Mouse (Mus musculus) midbrain, embryonic 10.5 days (tissue): ENCODE results near the gene Kxd1. TPM values are rescaled to one million over a fixed set of nuclear protein-coding genes. Genes with fewer than 3 reads are reported as not detected.

Source experiments
- DNase-seq: peaks from one replicate; pipeline ENCODE4 v3.0.0-alpha.2; 2017; ENCODE audit warnings: low spot score
- H3K27ac ChIP-seq: fragments of 300-500 bp; sonication (generic); replicated peaks from 2 replicates; pipeline ENCODE4 v1.5.1; 2016; ENCODE audit warnings: mild to moderate bottlenecking
- H3K27me3 ChIP-seq: fragments of 300-500 bp; sonication (generic); 2 replicates; pipeline ENCODE4 v1.6.1; 2016; ENCODE audit warnings: low read depth, mild to moderate bottlenecking; ENCODE audit not compliant: poor library complexity, severe bottlenecking
- H3K36me3 ChIP-seq: fragments of 300-500 bp; sonication (generic); 2 replicates; pipeline ENCODE4 v1.6.1; 2016; ENCODE audit warnings: mild to moderate bottlenecking, moderate library complexity
- H3K4me1 ChIP-seq: fragments of 300-500 bp; sonication (generic); 2 replicates; pipeline ENCODE4 v1.6.1; 2016
- H3K4me3 ChIP-seq: fragments of 300-500 bp; sonication (generic); 2 replicates; pipeline ENCODE4 v1.5.1; 2016; ENCODE audit warnings: mild to moderate bottlenecking, moderate library complexity
- H3K9me3 ChIP-seq: fragments of 300-500 bp; sonication (generic); replicated peaks from 2 replicates; pipeline ENCODE4 v1.6.1; 2016; ENCODE audit warnings: mild to moderate bottlenecking
- WGBS: fragments of 180-500 bp; shearing (Covaris S2); methylation state at CpG from one replicate; pipeline ENCODE4 v1.1.7; 2016; 5-methylcytosine and 5-hydroxymethylcytosine counted together
- polyA plus RNA-seq: library from polyadenylated mRNA; unstranded; fragments of >200 nt; fragmentation: Nextera tagmentation; extraction: Ambion mirVana; gene quantifications from 2 replicates; pipeline ENCODE4 v1.2.1, GENCODE M21; 2016

Gene Kxd1
- polyA plus RNA-seq, 1 experiment from 2014 or later, result 56.5 TPM

DNA sequence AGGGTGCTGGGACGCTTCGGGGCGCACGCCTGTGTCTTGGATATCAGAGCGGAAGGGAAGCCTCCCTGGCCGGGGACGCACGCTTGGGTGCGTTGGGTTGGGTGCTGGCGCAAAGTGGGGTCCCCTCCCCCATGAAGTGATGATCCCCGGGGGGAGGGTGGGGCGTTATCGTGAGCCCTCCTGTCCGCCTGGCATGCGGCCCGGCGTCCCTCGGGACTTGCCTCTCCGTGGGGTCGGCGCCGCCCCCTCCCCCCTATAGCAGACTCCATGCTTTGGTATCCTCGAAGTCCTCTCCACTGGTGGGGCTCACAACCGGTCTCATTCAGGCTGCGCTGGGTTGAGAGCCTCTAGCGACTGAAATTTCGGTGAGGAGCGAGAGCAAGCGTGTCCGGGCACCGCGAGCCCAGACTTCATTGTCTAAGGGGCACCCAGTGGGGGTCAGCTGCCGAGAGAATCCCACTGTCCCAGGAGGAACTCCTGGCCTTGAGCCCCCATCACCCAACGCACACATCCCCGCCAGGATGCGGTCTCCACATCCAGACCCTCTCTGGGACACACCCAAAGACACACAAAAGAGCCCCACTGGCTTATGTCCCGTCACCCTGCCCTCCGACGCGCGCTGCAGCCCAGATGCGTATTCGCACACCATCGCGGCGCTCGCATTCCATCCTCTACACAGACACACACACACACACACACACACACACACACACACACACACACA, 33.9 kb downstream of the Kxd1 start:
- DNase-seq, result peak; percentile 42
- H3K27me3 ChIP-seq, result peaks cover 100% of the 10 kb centered on the region
- H3K4me3 ChIP-seq, result peak overlapping the region; percentile 50
- H3K9me3 ChIP-seq, result no peaks in the 10 kb centered on the region
- 1% methylated on average over 47 of the region's 47 CpGs for WGBS
- H3K4me1 ChIP-seq, result peaks cover 73% of the 10 kb centered on the region
- 0 out of 2 replicates have a peak overlapping the region, but pooled peaks have one; percentile 28 for H3K27ac ChIP-seq
- H3K36me3 ChIP-seq, result no peaks in the 10 kb centered on the region

DNA sequence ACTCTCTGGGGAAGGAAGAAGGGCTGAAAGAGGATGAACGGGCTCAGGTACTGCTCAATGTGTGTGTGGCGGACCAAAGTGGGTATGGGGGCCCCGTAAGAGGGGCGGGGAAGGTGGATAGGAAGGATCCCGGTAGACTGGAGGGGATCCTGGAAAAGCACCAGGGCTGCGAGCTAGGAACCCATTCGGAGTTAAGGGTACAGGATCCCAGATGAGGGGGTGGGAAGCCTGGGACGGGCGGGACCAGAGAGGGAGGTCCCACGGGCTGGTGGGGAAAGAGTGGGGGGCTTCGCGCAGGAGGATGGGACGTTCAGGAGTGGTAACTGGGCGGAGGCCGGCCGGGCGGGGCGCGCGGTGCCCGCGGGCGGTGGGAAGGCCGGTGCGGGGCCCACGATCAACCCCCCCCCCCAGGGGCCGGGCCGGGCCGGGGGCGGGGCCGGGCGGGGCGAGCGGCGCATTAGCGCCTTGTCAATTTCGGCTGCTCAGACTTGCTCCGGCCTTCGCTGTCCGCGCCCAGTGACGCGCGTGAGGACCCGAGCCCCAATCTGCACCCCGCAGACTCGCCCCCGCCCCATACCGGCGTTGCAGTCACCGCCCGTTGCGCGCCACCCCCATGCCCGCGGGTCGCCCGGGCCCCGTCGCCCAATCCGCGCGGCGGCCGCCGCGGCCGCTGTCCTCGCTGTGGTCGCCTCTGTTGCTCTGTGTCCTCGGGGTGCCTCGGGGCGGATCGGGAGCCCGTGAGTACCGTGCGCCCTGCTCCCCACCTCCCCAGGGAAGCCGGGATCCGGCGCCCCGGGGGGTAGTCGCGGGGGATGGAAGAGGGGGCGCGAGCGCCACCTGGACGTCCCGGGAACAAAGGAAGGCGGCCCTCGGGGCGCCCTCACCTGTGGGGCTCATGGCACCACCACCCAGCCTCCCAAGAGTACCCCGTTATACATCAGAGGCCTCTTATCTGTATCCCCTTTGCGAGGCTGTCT, 34.8 kb downstream of the Kxd1 start, which contains the start of gene Crlf1:
Crlf1 (plus strand) TSS at position 495 of the 977 bp plus-strand sequence.
- peaks cover 79% of the 10 kb centered on the region for H3K4me1 ChIP-seq
- H3K27me3 ChIP-seq, result peaks cover 100% of the 10 kb centered on the region
- H3K9me3 ChIP-seq, result no peaks in the 10 kb centered on the region
- H3K4me3 ChIP-seq, result peak within 1 kb of the TSS; percentile 50
- DNase-seq, result peak; percentile 33
- H3K36me3 ChIP-seq, result no peaks in the 10 kb centered on the region
- 1% methylated on average over 71 of the region's 93 CpGs for WGBS
- H3K27ac ChIP-seq, result peak within 1 kb of the TSS; percentile 38; the same call in 1 of the 2 replicates

GRCm38 (mm10) chr8:70490880-70491495, 36.8 kb downstream of the Kxd1 start:
- H3K36me3 ChIP-seq, result no peaks in the 10 kb centered on the region
- no peak overlapping the region for H3K27ac ChIP-seq
- WGBS, result 1% methylated on average over 20 of the region's 20 CpGs
- peaks cover 100% of the 10 kb centered on the region for H3K27me3 ChIP-seq
- H3K9me3 ChIP-seq, result no peaks in the 10 kb centered on the region
- peak; percentile 43 for DNase-seq
- peaks cover 98% of the 10 kb centered on the region for H3K4me1 ChIP-seq
- H3K4me3 ChIP-seq, result peak overlapping the region; percentile 9

DNA sequence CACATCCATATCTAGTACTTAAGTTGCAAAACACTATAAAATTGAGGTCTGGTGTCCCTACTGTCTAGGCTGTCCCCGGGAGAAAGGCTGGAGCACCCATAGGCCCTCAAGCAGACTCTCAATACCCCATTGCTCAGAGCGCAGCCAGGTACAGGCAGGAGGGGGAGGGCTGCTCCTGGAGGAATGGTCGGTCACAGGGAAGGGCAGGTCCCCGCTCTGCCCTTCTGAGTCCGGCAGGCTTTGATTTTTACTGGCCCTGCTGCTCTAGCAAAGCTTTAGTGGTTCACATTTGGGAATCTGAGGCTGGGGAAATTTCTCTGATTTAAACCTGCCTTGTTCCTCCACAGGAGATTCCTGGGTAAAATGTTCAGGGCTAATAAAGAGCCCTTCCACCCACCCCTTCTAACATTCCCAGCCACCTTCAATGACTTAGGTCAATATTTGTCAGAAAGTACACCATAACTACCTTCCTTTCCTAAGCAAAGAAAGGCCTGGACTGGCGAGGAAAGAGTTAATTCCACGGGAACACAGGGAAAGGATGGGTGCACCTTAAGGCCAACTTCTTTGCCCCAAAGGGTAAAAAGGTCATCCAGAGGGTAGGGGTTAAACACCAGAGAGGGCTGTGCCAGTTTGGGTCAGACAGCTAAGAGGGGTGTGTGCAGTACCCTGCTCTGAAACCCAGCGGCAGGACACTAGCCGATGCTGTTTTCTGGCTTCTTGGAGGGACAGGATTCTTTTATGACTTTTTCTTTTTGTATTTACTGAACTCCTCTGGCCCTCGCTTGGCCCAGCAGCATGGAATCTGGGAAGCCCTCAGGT, 37.5 kb downstream of the Kxd1 start:
- 7% methylated on average over 10 of the region's 10 CpGs for WGBS
- peak overlapping the region; percentile 55 for H3K4me3 ChIP-seq
- peaks cover 93% of the 10 kb centered on the region for H3K4me1 ChIP-seq
- no peaks in the 10 kb centered on the region for H3K36me3 ChIP-seq
- peak; percentile 38 for DNase-seq
- H3K9me3 ChIP-seq, result no peaks in the 10 kb centered on the region
- peaks cover 100% of the 10 kb centered on the region for H3K27me3 ChIP-seq
- H3K27ac ChIP-seq, result no peak overlapping the region

GRCm38 (mm10) chr8:70489576-70489975, 38.2 kb downstream of the Kxd1 start:
- Histone ChIP-seq H3K4me1 (peaks cover 86% of the 10 kb centered on the region), H3K27me3 (peaks cover 100% of the 10 kb centered on the region), H3K9me3 (no peaks in the 10 kb centered on the region), H3K36me3 (no peaks in the 10 kb centered on the region), H3K27ac (no peak overlapping the region; the same call in 1 of the 2 replicates), H3K4me3 (peak overlapping the region; percentile 55)
- DNase-seq, result peak; percentile 42
- under 1% methylated on average over 41 of the region's 41 CpGs for WGBS

DNA sequence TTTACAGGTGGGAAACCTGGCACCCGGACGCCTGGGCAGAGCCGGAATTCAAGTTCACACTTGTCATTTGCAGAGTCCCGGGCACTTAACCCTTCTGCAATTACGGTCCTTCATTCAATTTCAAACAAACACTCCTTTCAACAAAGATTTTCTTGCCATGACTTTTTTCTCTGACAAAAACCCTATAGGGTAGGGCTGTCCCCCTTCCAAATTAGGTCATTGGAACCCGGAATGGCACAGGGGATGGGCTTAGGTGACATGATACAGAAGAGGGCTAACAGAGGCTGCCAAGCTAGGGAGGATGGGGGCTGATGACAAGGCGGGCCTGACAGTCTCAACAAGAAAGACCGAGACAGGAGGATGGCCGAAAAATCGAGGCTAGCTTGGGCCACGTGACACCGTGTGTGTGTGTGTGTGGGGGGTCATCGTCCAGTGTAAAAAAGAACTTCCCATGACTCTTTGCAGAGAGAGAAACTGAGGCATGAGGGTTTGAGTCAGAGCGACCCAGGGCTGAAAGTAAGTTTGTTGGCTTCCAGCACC, 38.8 kb downstream of the Kxd1 start:
- WGBS, result 2% methylated on average over 14 of the region's 14 CpGs
- peak overlapping the region; percentile 55 for H3K4me3 ChIP-seq
- H3K27me3 ChIP-seq, result peaks cover 100% of the 10 kb centered on the region
- peak; percentile 29 for DNase-seq
- no peaks in the 10 kb centered on the region for H3K36me3 ChIP-seq
- no peak overlapping the region; the same call in 1 of the 2 replicates for H3K27ac ChIP-seq
- H3K4me1 ChIP-seq, result peaks cover 80% of the 10 kb centered on the region
- H3K9me3 ChIP-seq, result no peaks in the 10 kb centered on the region

DNA sequence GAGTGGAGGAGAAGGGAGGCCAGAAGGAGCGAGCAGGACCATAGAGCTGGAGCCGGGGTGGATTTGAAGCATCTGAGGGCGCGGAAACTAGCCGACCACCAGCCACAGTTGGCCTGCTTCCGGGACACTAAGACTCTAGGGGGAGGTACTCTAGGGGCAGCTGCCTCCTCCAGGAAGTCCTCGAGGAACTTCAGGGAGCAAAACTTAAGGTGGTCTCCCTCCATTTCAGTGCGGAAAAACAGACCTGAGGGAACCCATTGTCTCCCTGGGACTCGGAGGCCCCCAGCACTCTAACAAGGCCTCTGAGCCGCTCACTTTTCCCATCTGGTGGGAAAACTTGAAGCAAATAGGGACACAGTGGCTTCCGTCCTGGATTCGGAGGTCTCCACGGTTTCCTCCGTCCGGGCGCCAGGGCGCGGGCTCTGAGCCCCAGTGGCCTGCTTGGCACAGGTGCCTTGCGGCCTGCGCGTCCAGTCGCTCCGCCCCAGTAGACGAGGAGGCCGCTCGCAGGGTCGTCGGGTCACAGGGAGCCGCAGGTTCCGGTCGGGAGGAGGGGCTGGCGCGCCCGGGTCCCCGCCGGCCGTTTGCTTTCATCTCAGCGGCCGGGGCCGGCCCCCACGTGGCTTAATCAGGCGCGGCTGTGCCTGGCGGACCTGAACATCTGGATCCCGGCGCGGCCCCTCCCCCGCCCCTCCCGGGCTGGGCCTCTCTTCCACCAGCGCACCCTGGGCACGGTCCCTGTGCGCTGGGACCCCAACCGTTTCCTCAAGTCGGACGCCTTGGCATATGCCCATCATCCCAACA, 39.6 kb downstream of the Kxd1 start:
- Histone ChIP-seq H3K36me3 (no peaks in the 10 kb centered on the region), H3K4me1 (peaks cover 72% of the 10 kb centered on the region), H3K9me3 (no peaks in the 10 kb centered on the region), H3K4me3 (peak overlapping the region; percentile 55), H3K27me3 (peaks cover 100% of the 10 kb centered on the region), H3K27ac (peak overlapping the region; percentile 39)
- 2% methylated on average over 55 of the region's 55 CpGs for WGBS
- DNase-seq, result peak; percentile 71

DNA sequence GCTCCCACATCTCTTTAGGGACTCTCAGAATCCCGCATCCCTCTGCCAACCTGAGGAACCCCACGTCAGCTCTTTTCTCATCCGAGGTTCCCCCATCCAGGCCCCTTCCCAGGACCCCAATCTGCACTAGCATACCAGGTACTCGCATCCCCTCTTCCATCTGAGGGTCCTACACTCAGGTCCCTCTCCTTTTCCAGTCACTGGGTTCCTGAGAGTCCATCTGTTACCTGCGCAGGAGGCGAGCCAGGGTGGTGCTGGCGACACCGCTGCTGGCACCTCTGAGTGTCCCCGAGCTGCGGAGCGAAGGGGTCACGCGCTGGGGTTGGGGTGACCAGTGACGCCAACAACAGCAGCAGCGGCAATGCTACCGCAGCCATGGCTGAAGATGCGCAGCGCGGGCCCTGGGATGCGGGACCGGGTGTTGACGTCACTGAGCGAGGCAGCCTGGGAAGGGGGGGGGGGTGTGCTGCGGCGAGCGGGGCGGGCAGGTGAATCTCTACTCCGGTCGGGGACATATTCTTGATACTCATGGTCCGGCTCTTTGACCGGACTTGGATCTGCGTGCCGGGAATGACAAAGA, 40.7 kb downstream of the Kxd1 start, which contains the start of gene Tmem59l:
Tmem59l (minus strand) TSS at position 418 of the 580 bp plus-strand sequence.
- H3K27me3 ChIP-seq, result peaks cover 100% of the 10 kb centered on the region
- H3K4me1 ChIP-seq, result peaks cover 62% of the 10 kb centered on the region
- no peaks in the 10 kb centered on the region for H3K9me3 ChIP-seq
- H3K27ac ChIP-seq, result peak within 1 kb of the TSS; percentile 67
- peak within 1 kb of the TSS; percentile 55 for H3K4me3 ChIP-seq
- WGBS, result 3% methylated on average over 33 of the region's 33 CpGs
- peak; percentile 45 for DNase-seq
- H3K36me3 ChIP-seq, result no peaks in the 10 kb centered on the region

GRCm38 (mm10) chr8:70486191-70486681, 41.5 kb downstream of the Kxd1 start:
- no peaks in the 10 kb centered on the region for H3K9me3 ChIP-seq
- 51% methylated on average over 7 of the region's 7 CpGs for WGBS
- DNase-seq, result no peak
- H3K27me3 ChIP-seq, result peaks cover 97% of the 10 kb centered on the region
- H3K27ac ChIP-seq, result no peak overlapping the region
- H3K4me3 ChIP-seq, result peak overlapping the region; percentile 55; the same call in 1 of the 2 replicates
- H3K36me3 ChIP-seq, result no peaks in the 10 kb centered on the region
- H3K4me1 ChIP-seq, result peaks cover 54% of the 10 kb centered on the region

- Histone ChIP-seq H3K36me3 (no peaks in the 10 kb centered on the region), H3K27ac (no peak overlapping the region), H3K9me3 (no peaks in the 10 kb centered on the region), H3K4me3 (no peak overlapping the region), H3K27me3 (peaks cover 80% of the 10 kb centered on the region), H3K4me1 (peaks cover 21% of the 10 kb centered on the region)
- 55% methylated on average over 2 of the region's 2 CpGs for WGBS
- DNase-seq, result no peak
These were observed 44.8 kb downstream of the Kxd1 start for GRCm38 (mm10) chr8:70482943-70483342.
